Mouse (Mus musculus) MEL-GATA-1-ER (cell line): ENCODE data around the gene Mgat3.

Experiments used
- DNase-seq: peaks from one replicate; pipeline ENCODE4 v3.0.0-alpha.2; 2012; ENCODE audit warnings: low read depth; ENCODE audit errors: extremely low read depth

The Mgat3 gene

GRCm38 (mm10) chr15:80148565-80148964 is 25.0 kb upstream of the Mgat3 start:
- DNase-seq, result no peak

- DNase-seq, result no peak
Measured at GRCm38 (mm10) chr15:80149517-80149916, 24.0 kb upstream of the Mgat3 start.

GRCm38 (mm10) chr15:80152663-80153062 is 20.9 kb upstream of the Mgat3 start:
- DNase-seq, result no peak

- DNase-seq, result no peak
Measured at GRCm38 (mm10) chr15:80153757-80154156, 19.8 kb upstream of the Mgat3 start.

GRCm38 (mm10) chr15:80155707-80156106 is 17.8 kb upstream of the Mgat3 start:
- no peak for DNase-seq

GRCm38 (mm10) chr15:80157197-80157943 is 16.2 kb upstream of the Mgat3 start:
- no peak for DNase-seq

- DNase-seq, result no peak
Measured at GRCm38 (mm10) chr15:80158001-80158706, 15.4 kb upstream of the Mgat3 start.

- no peak for DNase-seq
Measured at GRCm38 (mm10) chr15:80158707-80159090, 14.8 kb upstream of the Mgat3 start.

- DNase-seq, result no peak
Measured at GRCm38 (mm10) chr15:80159286-80159901, 14.1 kb upstream of the Mgat3 start.

- DNase-seq, result no peak
Measured at GRCm38 (mm10) chr15:80160223-80160622, 13.3 kb upstream of the Mgat3 start.

GRCm38 (mm10) chr15:80160726-80161125 is 12.8 kb upstream of the Mgat3 start:
- DNase-seq, result no peak

GRCm38 (mm10) chr15:80161199-80161598 is 12.3 kb upstream of the Mgat3 start:
- no peak for DNase-seq

- DNase-seq, result no peak
Measured at GRCm38 (mm10) chr15:80162401-80162964, 11.0 kb upstream of the Mgat3 start.

- DNase-seq, result no peak
Measured at GRCm38 (mm10) chr15:80163274-80163673, 10.2 kb upstream of the Mgat3 start.

- no peak for DNase-seq
Measured at GRCm38 (mm10) chr15:80163716-80164115, 9.8 kb upstream of the Mgat3 start.

- DNase-seq, result no peak
Measured at GRCm38 (mm10) chr15:80165396-80165795, 8.1 kb upstream of the Mgat3 start.

GRCm38 (mm10) chr15:80169484-80169883 is 4.0 kb upstream of the Mgat3 start:
- no peak for DNase-seq

- no peak for DNase-seq
Measured at GRCm38 (mm10) chr15:80170357-80170756, 3.2 kb upstream of the Mgat3 start.

- DNase-seq, result no peak
Measured at GRCm38 (mm10) chr15:80171286-80171685, 2.2 kb upstream of the Mgat3 start.

GRCm38 (mm10) chr15:80171791-80172190 is 1.7 kb upstream of the Mgat3 start:
- DNase-seq, result no peak

- DNase-seq, result no peak
Measured at GRCm38 (mm10) chr15:80173781-80174597, 468 bp downstream of the Mgat3 start.

- DNase-seq, result no peak
Measured at GRCm38 (mm10) chr15:80174598-80174875, 1.0 kb downstream of the Mgat3 start.
